Mouse (Mus musculus): ENCODE measurements around the gene Nrros. TPM values are rescaled to one million over a fixed set of nuclear protein-coding genes. Genes with fewer than 3 reads are reported as not detected.

Nrros gene
- total RNA-seq, 2 experiments from 2014 or later = 5.8 to 7.3 TPM

Other genes with a start within 250 kb of the Nrros start
- gene Pigz, start 231.7 kb downstream of the Nrros start, total RNA-seq (2021) = 1 to 10 TPM; 2.0 to 2.7 TPM
- gene 0610012G03Rik, start 217.1 kb downstream of the Nrros start, total RNA-seq (2021) = 10 to 100 TPM; 68.9 to 74.9 TPM
- gene Ncbp2, start 217.1 kb downstream of the Nrros start, total RNA-seq (2021) = 10 to 100 TPM; 23.3 to 25.2 TPM
- 10 to 100 TPM; 14.3 to 17.1 TPM for gene Senp5, start 162.3 kb downstream of the Nrros start, total RNA-seq (2021)
- gene Pak2, start 86.3 kb downstream of the Nrros start, total RNA-seq (2021) = 10 to 100 TPM; 31.9 to 32.9 TPM
- gene Pigx, start 65.9 kb downstream of the Nrros start, total RNA-seq (2021) = 10 to 100 TPM; 18.8 to 24.5 TPM
- gene Cep19, start 65.8 kb downstream of the Nrros start, total RNA-seq (2021) = 10 to 100 TPM in 1 of 2 experiments, 1 to 10 TPM in 1; 8.9 to 10.2 TPM
- gene Bex6, start 14.2 kb upstream of the Nrros start, total RNA-seq (2021) = not detected
- 10 to 100 TPM; 12.9 to 13.3 TPM for gene Fbxo45, start 81.6 kb upstream of the Nrros start, total RNA-seq (2021)
- 1 to 10 TPM; 6.8 to 7.6 TPM for gene Wdr53, start 81.6 kb upstream of the Nrros start, total RNA-seq (2021)
- gene Smco1, start 105.9 kb upstream of the Nrros start, total RNA-seq (2021) = 10 to 100 TPM; 19.6 to 23.1 TPM
- gene Rnf168, start 111.9 kb upstream of the Nrros start, total RNA-seq (2021) = 10 to 100 TPM; 15.2 to 15.7 TPM
- 10 to 100 TPM; 35.4 to 39.2 TPM for gene Ubxn7, start 166.7 kb upstream of the Nrros start, total RNA-seq (2021)
- gene Tm4sf19, start 234.9 kb upstream of the Nrros start, total RNA-seq (2021) = not detected